Mouse (Mus musculus) ZHBTc4 (cell line): Measurements from ENCODE around the gene Rai14.

Experiments
- DNase-seq: peaks from one replicate; pipeline ENCODE4 v3.0.0-alpha.2; 2011; ENCODE audit warnings: low read depth, low spot score

Rai14 gene

GRCm38 (mm10) chr15:10654696-10655095 lies 59.7 kb downstream of the Rai14 start:
- no peak for DNase-seq

GRCm38 (mm10) chr15:10652931-10653475 lies 61.4 kb downstream of the Rai14 start:
- DNase-seq: no peak

- peak; percentile 73 for DNase-seq
Measured at GRCm38 (mm10) chr15:10648372-10649109, 65.9 kb downstream of the Rai14 start.

GRCm38 (mm10) chr15:10646297-10646696 lies 68.1 kb downstream of the Rai14 start:
- DNase-seq: no peak

GRCm38 (mm10) chr15:10645101-10645500 lies 69.3 kb downstream of the Rai14 start:
- DNase-seq: no peak

GRCm38 (mm10) chr15:10643819-10644218 lies 70.6 kb downstream of the Rai14 start:
- no peak for DNase-seq

GRCm38 (mm10) chr15:10643224-10643623 lies 71.2 kb downstream of the Rai14 start:
- peak; percentile 46 for DNase-seq

GRCm38 (mm10) chr15:10642419-10642818 lies 72.0 kb downstream of the Rai14 start:
- DNase-seq: no peak

- no peak for DNase-seq
Measured at GRCm38 (mm10) chr15:10640721-10641120, 73.7 kb downstream of the Rai14 start.

- no peak for DNase-seq
Measured at GRCm38 (mm10) chr15:10637251-10637793, 77.1 kb downstream of the Rai14 start.

- no peak for DNase-seq
Measured at GRCm38 (mm10) chr15:10636844-10637243, 77.6 kb downstream of the Rai14 start.

GRCm38 (mm10) chr15:10635121-10635520 lies 79.3 kb downstream of the Rai14 start:
- no peak for DNase-seq

GRCm38 (mm10) chr15:10634176-10634575 lies 80.2 kb downstream of the Rai14 start:
- peak; percentile 79 for DNase-seq

- peak; percentile 69 for DNase-seq
Measured at GRCm38 (mm10) chr15:10633381-10633780, 81.0 kb downstream of the Rai14 start.

- DNase-seq: no peak
Measured at GRCm38 (mm10) chr15:10632581-10632980, 81.8 kb downstream of the Rai14 start.

- no peak for DNase-seq
Measured at GRCm38 (mm10) chr15:10632060-10632459, 82.4 kb downstream of the Rai14 start.

GRCm38 (mm10) chr15:10631541-10631940 lies 82.9 kb downstream of the Rai14 start:
- peak; percentile 74 for DNase-seq

- DNase-seq: no peak
Measured at GRCm38 (mm10) chr15:10628980-10629346, 85.5 kb downstream of the Rai14 start.

GRCm38 (mm10) chr15:10628131-10628979 lies 86.1 kb downstream of the Rai14 start:
- no peak for DNase-seq

- DNase-seq: no peak
Measured at GRCm38 (mm10) chr15:10623571-10624227, 90.7 kb downstream of the Rai14 start.

GRCm38 (mm10) chr15:10621194-10621593 lies 93.2 kb downstream of the Rai14 start:
- DNase-seq: no peak

GRCm38 (mm10) chr15:10619678-10620077 lies 94.7 kb downstream of the Rai14 start:
- DNase-seq: peak; percentile 65
